Mouse (Mus musculus) small intestine, adult 2 months (tissue): ENCODE measurements around the gene Srd5a3. TPM values are rescaled to one million over a fixed set of nuclear protein-coding genes. Genes with fewer than 3 reads are reported as not detected.
"Not testable (repeated sequence)": the region's sequence is repeated elsewhere in the genome, so short reads cannot be mapped to it uniquely, and the experiment has no call there.

Source experiments
- H3K27ac ChIP-seq: fragments of 200-500 bp; 2 replicates; pipeline ENCODE4 v1.5.1; 2012; ENCODE audit warnings: low read depth, low read length, control low read depth, inconsistent platforms; ENCODE audit not compliant: insufficient read depth
- H3K27me3 ChIP-seq: fragments of 200-500 bp; 2 replicates; pipeline ENCODE4 v1.6.1; 2012; ENCODE audit warnings: mild to moderate bottlenecking, moderate library complexity, low read length, inconsistent platforms; ENCODE audit not compliant: control insufficient read depth, insufficient read depth
- H3K36me3 ChIP-seq: fragments of 200-500 bp; 2 replicates; pipeline ENCODE4 v1.6.1; 2012; ENCODE audit warnings: mild to moderate bottlenecking, low read length, control low read depth, inconsistent platforms; ENCODE audit not compliant: control insufficient read depth, insufficient read depth
- H3K4me1 ChIP-seq: fragments of 200-500 bp; 2 replicates; pipeline ENCODE4 v1.6.1; 2012; ENCODE audit warnings: low read length, inconsistent platforms, mixed read lengths; ENCODE audit not compliant: control insufficient read depth, insufficient read depth, insufficient read length
- H3K4me3 ChIP-seq: fragments of 200-500 bp; 2 replicates; pipeline ENCODE4 v1.5.1; 2012; ENCODE audit warnings: low read depth, mild to moderate bottlenecking, control low read depth, inconsistent platforms, low read length, moderate library complexity
- CTCF ChIP-seq: fragments of 200-500 bp; IDR thresholded peaks from 2 replicates; pipeline ENCODE4 v1.5.1; 2012; ENCODE audit warnings: low read depth, mild to moderate bottlenecking, control low read depth, inconsistent platforms, low read length, moderate library complexity, mixed read lengths; ENCODE audit not compliant: insufficient replicate concordance, insufficient read length; ENCODE audit errors: extremely low read depth
- POLR2A ChIP-seq: fragments of 200-500 bp; IDR thresholded peaks from 2 replicates; pipeline ENCODE4 v1.6.1; 2012; ENCODE audit warnings: low read depth, mild to moderate bottlenecking, control low read depth, inconsistent platforms, low read length, moderate library complexity
- WGBS: fragments of 180-500 bp; shearing (Covaris S2); methylation state at CpG from one replicate; pipeline ENCODE4 v1.1.7; 2018; 5-methylcytosine and 5-hydroxymethylcytosine counted together
- polyA plus RNA-seq: library from polyadenylated mRNA; depleted of rRNA; stranded (reverse); fragments of >200 nt; gene quantifications from 2 replicates; pipeline ENCODE4 v1.2.3, GENCODE M21; 2012; rRNA removed

Srd5a3 gene
- 50.4 and 159 TPM in 2 replicates for polyA plus RNA-seq

DNA sequence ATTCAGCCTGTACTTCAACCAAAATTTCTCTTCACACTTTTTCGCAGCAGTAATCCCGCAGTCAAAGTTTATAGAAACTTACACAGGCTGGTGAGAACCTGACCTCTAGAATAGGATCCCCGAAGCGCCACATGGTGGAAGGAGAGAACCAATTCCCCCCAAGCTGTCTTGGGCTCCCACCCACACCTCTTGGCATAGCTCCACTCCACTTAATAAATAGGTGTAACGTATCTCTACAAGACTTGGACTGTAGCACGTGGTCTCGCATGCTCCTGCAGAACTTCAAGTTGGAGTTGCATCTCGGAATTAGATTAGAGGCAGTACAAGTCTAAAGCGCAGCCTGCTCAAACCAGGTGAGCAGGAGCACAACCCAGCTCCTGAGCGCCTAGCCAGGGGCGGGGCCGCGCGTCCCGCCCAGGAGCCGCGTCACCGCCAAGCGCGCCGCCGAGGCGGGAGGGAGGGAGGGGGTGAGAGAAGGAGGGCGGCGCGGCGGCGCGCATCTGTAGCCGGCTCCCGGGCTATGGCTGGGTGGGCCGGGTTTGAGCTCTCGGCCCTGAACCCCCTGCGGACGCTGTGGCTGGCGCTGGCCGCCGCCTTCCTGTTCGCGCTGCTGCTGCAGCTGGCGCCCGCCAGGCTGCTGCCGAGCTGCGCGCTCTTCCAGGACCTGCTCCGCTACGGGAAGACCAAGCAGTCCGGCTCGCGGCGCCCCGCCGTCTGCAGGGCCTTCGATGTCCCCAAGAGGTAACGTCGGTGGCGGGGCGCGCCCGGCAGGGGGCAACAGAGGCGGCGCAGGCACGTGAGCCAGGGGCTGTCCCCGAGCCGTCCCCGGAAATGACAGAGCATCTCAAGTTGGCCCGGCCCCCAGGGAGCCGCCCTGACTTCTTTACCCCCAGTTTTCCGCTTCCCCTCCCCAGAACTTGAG lies at the start of gene Srd5a3:
Gene Srd5a3, plus strand, starts transcription at position 464 of the 922 bp plus-strand sequence.
- peak; percentile 71 for TF ChIP-seq POLR2A
- peak; percentile 77 for TF ChIP-seq CTCF
- Histone ChIP-seq H3K27me3 (no peaks in the 10 kb centered on the region), H3K4me3 (peak within 1 kb of the TSS; percentile 81), H3K36me3 (no peaks in the 10 kb centered on the region), H3K4me1 (no peaks in the 10 kb centered on the region), H3K27ac (peak within 1 kb of the TSS; percentile 88)
- WGBS, result 1% methylated on average over 69 of the region's 69 CpGs

GRCm38 (mm10) chr5:76103809-76104208 lies 36.3 kb upstream of the Srd5a3 start:
- 62% methylated on average over 5 of the region's 5 CpGs for WGBS
- H3K27ac ChIP-seq, H3K27me3 ChIP-seq, H3K4me3 ChIP-seq, H3K36me3 ChIP-seq, H3K4me1 ChIP-seq: not testable (repeated sequence)

DNA sequence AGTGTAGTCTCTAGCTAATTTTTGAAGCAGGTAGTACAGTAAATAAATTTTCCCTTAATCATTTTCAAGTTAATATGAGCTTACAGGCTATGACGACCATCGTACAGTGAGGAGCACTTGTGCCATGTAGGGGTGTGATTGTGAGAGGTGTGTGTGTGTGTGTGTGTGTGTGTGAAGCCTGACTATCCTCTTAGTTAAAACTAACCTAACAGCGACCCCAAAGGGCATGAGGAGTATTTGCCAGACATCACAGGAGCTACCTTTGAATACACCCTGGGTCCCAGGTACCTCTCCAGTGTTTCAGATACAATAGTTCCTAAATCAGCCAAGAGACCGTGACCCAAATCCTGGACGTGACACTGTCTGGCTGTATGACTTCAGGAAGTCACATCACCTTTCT lies 32.8 kb upstream of the Srd5a3 start:
- no peaks in the 10 kb centered on the region for H3K36me3 ChIP-seq
- TF ChIP-seq POLR2A, result no peak
- TF ChIP-seq CTCF, result no peak

GRCm38 (mm10) chr5:76108496-76108895 lies 31.6 kb upstream of the Srd5a3 start:
- H3K4me1 ChIP-seq, result no peaks in the 10 kb centered on the region
- no peak for TF ChIP-seq CTCF
- H3K36me3 ChIP-seq, result no peaks in the 10 kb centered on the region
- WGBS, result 72% methylated on average over 3 of the region's 3 CpGs
- H3K27ac ChIP-seq, result no peak overlapping the region
- H3K27me3 ChIP-seq, result no peaks in the 10 kb centered on the region; the same call in 1 of the 2 replicates
- H3K4me3 ChIP-seq, result no peak overlapping the region

More for the DNA sequence above, 32.8 kb upstream of the Srd5a3 start:
- H3K27ac ChIP-seq, result no peak overlapping the region
- WGBS, result 70% methylated on average over 5 of the region's 5 CpGs
- no peaks in the 10 kb centered on the region; the same call in 1 of the 2 replicates for H3K27me3 ChIP-seq
- H3K4me1 ChIP-seq, result no peaks in the 10 kb centered on the region
- H3K4me3 ChIP-seq, result no peak overlapping the region

GRCm38 (mm10) chr5:76111173-76111572 lies 28.9 kb upstream of the Srd5a3 start:
- no peaks in the 10 kb centered on the region for H3K36me3 ChIP-seq
- no peaks in the 10 kb centered on the region for H3K4me1 ChIP-seq
- H3K27me3 ChIP-seq, result no peaks in the 10 kb centered on the region; the same call in 1 of the 2 replicates
- 83% methylated on average over 3 of the region's 3 CpGs for WGBS
- H3K4me3 ChIP-seq, result no peak overlapping the region
- H3K27ac ChIP-seq, result no peak overlapping the region
- TF ChIP-seq CTCF, result no peak
- no peak for TF ChIP-seq POLR2A

DNA sequence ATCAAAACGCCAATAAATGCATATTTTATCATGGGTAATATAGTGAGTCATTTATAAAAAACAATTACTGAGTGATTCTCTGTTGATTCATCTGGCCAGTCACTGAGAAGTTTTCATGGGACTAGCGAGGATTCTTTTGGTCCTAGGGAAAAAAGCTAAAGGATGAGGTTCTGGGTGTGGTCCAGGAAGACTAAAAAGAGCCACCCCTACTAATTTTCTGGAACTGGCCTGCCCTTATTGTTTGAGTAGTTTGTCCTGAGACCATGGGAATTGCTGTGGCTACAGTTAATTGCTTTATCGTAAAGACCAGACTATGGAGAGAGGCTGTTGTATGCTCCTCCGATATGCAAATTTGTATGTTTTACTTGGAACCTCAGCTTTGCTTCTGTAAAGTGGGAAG lies 28.1 kb upstream of the Srd5a3 start:
- no peak overlapping the region for H3K27ac ChIP-seq
- no peaks in the 10 kb centered on the region; the same call in 1 of the 2 replicates for H3K27me3 ChIP-seq
- 70% methylated on average over 4 of the region's 4 CpGs for WGBS
- no peaks in the 10 kb centered on the region for H3K4me1 ChIP-seq
- no peaks in the 10 kb centered on the region for H3K36me3 ChIP-seq
- no peak overlapping the region for H3K4me3 ChIP-seq
- no peak for TF ChIP-seq POLR2A

- Histone ChIP-seq H3K27ac (no peak overlapping the region; the same call in 1 of the 2 replicates), H3K36me3 (no peaks in the 10 kb centered on the region), H3K4me1 (no peaks in the 10 kb centered on the region), H3K27me3 (no peaks in the 10 kb centered on the region), H3K4me3 (no peak overlapping the region)
- TF ChIP-seq POLR2A, result no peak
- TF ChIP-seq CTCF, result no peak
- whole genome bisulfite sequencing, result 43% methylated on average over 8 of the region's 8 CpGs
Observed at GRCm38 (mm10) chr5:76115436-76116041, 24.5 kb upstream of the Srd5a3 start.
